Mouse (Mus musculus) ES-E14 (cell line): ENCODE data around the gene Bspry. TPM values are rescaled to one million over a fixed set of nuclear protein-coding genes. Genes with fewer than 3 reads are reported as not detected.
"Not testable (repeated sequence)": the region's sequence is repeated elsewhere in the genome, so short reads cannot be mapped to it uniquely, and the experiment has no call there.

Source experiments
- DNase-seq: peaks from one replicate; pipeline ENCODE4 v3.0.0-alpha.2; 2013; ENCODE audit warnings: low read depth, low spot score
- H3K27ac ChIP-seq: 2 replicates; pipeline ENCODE4 v1.5.1; 2012; ENCODE audit warnings: low read depth, mild to moderate bottlenecking, low read length, moderate library complexity, mixed read lengths; ENCODE audit not compliant: poor library complexity, insufficient read depth, severe bottlenecking
- H3K36me3 ChIP-seq: 2 replicates; pipeline ENCODE4 v1.6.1; 2012; ENCODE audit warnings: mild to moderate bottlenecking, low read length, moderate library complexity, mixed read lengths; ENCODE audit not compliant: control insufficient read depth, poor library complexity, insufficient read depth, severe bottlenecking
- H3K4me1 ChIP-seq, 2 experiments: fragments of 150-350 bp in 1 of 2; sonication (generic) in 1 of 2; 2 replicates each; pipeline ENCODE4 v1.6.1; 2012; ENCODE audit warnings: low read length in 2 of 2, mild to moderate bottlenecking in 1 of 2, mixed read lengths in 1 of 2; ENCODE audit not compliant: control insufficient read depth in 2 of 2, insufficient read depth in 2 of 2, poor library complexity in 1 of 2
- H3K4me3 ChIP-seq, 2 experiments: fragments of 150-350 bp in 1 of 2; sonication (generic) in 1 of 2; 2 replicates each; pipeline ENCODE4 v1.5.1; 2012; ENCODE audit warnings: low read length in 2 of 2, low read depth in 1 of 2, mild to moderate bottlenecking in 1 of 2, mixed read lengths in 1 of 2; ENCODE audit not compliant: insufficient read depth in 1 of 2, poor library complexity in 1 of 2, severe bottlenecking in 1 of 2
- H3K9ac ChIP-seq: 2 replicates; pipeline ENCODE4 v1.6.1; 2012; ENCODE audit warnings: low read depth, mild to moderate bottlenecking, low read length, mixed read lengths; ENCODE audit not compliant: poor library complexity, insufficient read depth, severe bottlenecking
- H3K9me3 ChIP-seq: fragments of 150-350 bp; sonication (generic); 2 replicates; pipeline ENCODE4 v1.6.1; 2012; ENCODE audit warnings: low read depth, mild to moderate bottlenecking, low read length; ENCODE audit not compliant: control insufficient read depth, insufficient read depth
- CHD2 ChIP-seq: IDR thresholded peaks from 2 replicates; pipeline ENCODE4 v1.6.1; 2014; ENCODE audit warnings: mild to moderate bottlenecking, low read depth, low read length, inconsistent platforms
- HCFC1 ChIP-seq: IDR thresholded peaks from 2 replicates; pipeline ENCODE4 v1.6.1; 2012; ENCODE audit warnings: low read length, inconsistent platforms, borderline replicate concordance; ENCODE audit not compliant: insufficient read depth
- MAFK ChIP-seq: IDR thresholded peaks from 2 replicates; pipeline ENCODE4 v1.6.1; 2014; ENCODE audit warnings: mild to moderate bottlenecking, low read depth, low read length, inconsistent platforms; ENCODE audit not compliant: insufficient read depth
- ZC3H11A ChIP-seq: IDR thresholded peaks from 2 replicates; pipeline ENCODE4 v1.6.1; 2012; ENCODE audit warnings: low read depth, mild to moderate bottlenecking, inconsistent platforms, low read length, borderline replicate concordance
- ZNF384 ChIP-seq: IDR thresholded peaks from 2 replicates; pipeline ENCODE4 v1.6.1; 2012; ENCODE audit warnings: low read depth, low read length, inconsistent platforms
- in situ Hi-C, 2 experiments: fragments of 600-800 bp; cut with MboI; formaldehyde crosslinking; loops; one replicate each; pipeline ENCODE4 v1.15.1; 2025; ENCODE audit warnings: low sequenced_read_pairs in 2 of 2, inconsistent platforms in 1 of 2; ENCODE audit not compliant: unreplicated experiment in 2 of 2
- total RNA-seq: library from RNA; depleted of rRNA; stranded (reverse); fragments of 300-350 nt; gene quantifications from 2 replicates; pipeline ENCODE4 v1.2.3, GENCODE M21; 2012

Gene Bspry
- total RNA-seq, 1 experiment = 8.9 TPM

DNA sequence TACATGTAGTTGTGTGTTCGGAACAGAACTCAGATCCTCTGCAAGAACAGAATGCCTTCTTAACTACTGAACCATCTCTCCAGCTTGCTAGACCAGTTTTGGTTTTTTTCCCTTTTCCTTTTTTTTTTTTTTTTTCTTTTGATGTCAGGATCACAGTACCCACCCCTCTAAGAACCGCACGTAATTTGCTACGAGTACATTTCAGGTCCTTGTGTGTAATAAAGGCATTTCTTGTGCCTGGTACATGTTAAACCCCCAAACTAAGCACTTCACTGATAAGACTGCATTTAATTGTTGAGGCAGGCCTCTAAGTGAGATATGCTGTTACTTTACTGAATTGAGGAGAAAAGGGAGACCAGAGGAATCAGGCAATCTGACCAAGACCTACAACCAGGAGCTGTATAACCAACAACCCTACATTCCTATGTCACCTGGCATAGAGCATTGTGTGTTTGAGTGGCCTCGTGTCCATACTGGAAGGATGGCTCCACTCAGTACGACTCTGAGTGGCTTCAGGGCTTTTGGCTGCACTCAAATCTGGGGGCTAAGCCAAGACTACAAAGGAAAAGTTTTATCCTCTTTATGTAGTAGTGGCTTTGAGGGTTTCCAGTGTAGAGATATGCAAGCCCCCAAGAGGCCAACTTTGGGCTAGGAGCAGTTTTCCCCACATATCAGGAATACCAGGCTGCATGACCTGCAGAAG is 2.2 kb upstream of the Bspry start:
- in situ Hi-C loops = no loop called here
- Histone ChIP-seq H3K9ac (no peak overlapping the region), H3K4me3 (no peak overlapping the region), H3K9me3 (no peaks in the 10 kb centered on the region), H3K27ac (no peak overlapping the region), H3K36me3 (no peaks in the 10 kb centered on the region), H3K4me1 (no peaks in the 10 kb centered on the region)
- no peak for DNase-seq
- TF ChIP-seq CHD2 = no peak
- no peak for TF ChIP-seq ZC3H11A
- TF ChIP-seq HCFC1 = no peak
- no peak for TF ChIP-seq MAFK
- no peak for TF ChIP-seq ZNF384

- H3K27ac ChIP-seq, H3K36me3 ChIP-seq, H3K9me3 ChIP-seq, in situ Hi-C loops, DNase-seq, H3K4me1 ChIP-seq: not testable (repeated sequence)
- H3K9ac ChIP-seq = 0 out of 2 replicates have a peak overlapping the region, but pooled peaks have one; percentile 78
- peak overlapping the region; percentile 65 to 78 for H3K4me3 ChIP-seq
Observed at GRCm38 (mm10) chr4:62479593-62479936, 288 bp upstream of the Bspry start.

DNA sequence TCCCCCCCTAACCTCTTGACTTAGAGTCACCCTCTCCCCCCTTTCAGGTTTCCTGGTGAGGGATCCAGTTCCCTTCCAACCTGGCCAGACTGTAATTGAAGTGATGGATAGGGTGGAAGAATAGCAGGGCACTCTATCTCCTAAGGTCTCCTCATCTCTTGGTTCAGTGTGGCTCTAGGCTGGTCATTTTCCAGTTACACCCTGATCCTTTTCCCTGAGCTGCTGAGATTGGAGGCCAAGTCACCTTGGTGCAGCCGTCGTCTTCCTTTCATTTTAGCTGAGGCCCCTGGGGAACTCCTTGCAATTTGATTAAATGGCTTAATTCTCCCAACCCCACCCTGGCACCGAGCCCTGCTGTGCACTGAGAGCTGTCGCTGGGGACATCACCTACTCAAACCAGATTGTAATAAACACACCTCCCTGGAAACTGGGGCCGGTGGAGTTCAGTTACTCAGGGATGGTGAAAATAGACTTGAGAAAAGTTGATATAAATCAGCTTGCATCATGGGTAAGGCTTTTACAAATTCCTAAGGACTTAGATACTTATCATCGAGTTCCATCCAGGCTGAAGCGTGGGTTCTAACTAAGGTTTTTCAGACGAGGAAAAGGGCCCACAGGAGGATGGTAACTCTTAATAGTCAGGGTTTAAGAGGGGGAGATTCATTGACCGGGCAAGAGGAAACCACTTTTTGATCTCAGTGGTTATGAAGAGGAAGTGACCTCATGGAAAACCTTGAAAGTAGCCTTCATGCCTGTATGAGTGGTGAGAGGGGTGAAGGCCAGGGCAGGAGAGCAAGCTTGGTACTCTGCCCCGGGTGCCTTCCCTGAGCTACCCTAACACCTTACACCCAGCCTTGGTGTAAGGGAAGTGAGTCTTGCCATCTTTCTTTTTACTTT is 1.1 kb downstream of the Bspry start:
- no peak overlapping the region for H3K27ac ChIP-seq
- H3K9ac ChIP-seq = no peak overlapping the region
- no peaks in the 10 kb centered on the region for H3K9me3 ChIP-seq
- no peak for TF ChIP-seq CHD2
- TF ChIP-seq HCFC1 = no peak
- no peak for TF ChIP-seq ZNF384
- TF ChIP-seq ZC3H11A = no peak
- no peak for TF ChIP-seq MAFK
- no peak for DNase-seq
- no peaks in the 10 kb centered on the region; a peak in 1 of 4 replicates for H3K4me1 ChIP-seq
- peak overlapping the region in 1 of 2 experiments; percentile 78; a peak in 1 of 4 replicates for H3K4me3 ChIP-seq
- no peaks in the 10 kb centered on the region for H3K36me3 ChIP-seq
- in situ Hi-C loops = no loop called here

GRCm38 (mm10) chr4:62484928-62485327 is 5.1 kb downstream of the Bspry start:
- Histone ChIP-seq H3K4me1 (peaks cover 0 to 4% of the 10 kb centered on the region in 2 experiments; a peak in 2 of 4 replicates), H3K9ac (no peak overlapping the region), H3K27ac (no peak overlapping the region), H3K4me3 (no peak overlapping the region), H3K9me3 (no peaks in the 10 kb centered on the region), H3K36me3 (peaks cover 7% of the 10 kb centered on the region; the same call in 1 of the 2 replicates)
- in situ Hi-C loops = no loop called here
- TF ChIP-seq ZC3H11A (no peak), ZNF384 (no peak)
- DNase-seq = no peak
